Mouse (Mus musculus) ovary, postnatal 36 days (tissue): ENCODE measurements around the gene Sacs.
"Not testable (repeated sequence)": the region's sequence is repeated elsewhere in the genome, so short reads cannot be mapped to it uniquely, and the experiment has no call there.

Experiments
- DNase-seq: peaks from one replicate; pipeline ENCODE4 v3.0.0; 2022; ENCODE audit warnings: low spot score, mixed read lengths

Sacs gene

DNA sequence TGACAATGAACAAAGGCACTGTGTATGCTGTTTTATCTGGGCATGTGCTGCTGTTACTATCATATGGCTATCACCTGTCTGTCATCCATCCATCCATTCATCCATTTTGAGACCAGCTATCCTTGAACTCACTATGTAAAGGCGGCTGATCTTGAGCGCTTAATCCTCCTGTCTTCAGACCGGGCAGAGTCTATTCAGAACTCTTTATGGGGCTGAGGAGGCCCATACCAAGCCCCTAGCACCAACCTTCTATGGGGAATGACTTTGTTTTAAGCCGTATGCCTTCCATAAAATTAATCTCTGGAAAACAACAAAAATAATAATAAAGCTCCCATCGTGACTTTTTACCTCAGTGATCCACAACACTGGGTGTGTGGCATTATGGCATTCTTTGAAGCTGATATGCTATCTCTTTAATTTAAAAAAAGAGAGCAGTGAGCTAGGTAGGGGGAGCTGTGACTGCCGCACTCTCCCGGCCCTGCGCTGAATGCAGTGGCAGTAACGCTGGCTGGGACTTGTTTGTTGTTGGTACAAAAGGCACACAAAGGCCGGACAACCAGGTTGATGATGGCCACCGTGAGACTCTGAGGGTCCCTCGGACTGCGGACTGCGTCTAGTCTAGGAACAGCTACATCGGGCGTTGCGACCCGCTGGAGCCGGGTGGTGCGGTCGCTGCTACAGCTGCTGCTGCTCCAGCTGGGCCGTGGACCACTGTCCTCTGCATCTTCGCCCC is at the start of gene Sacs:
TSS of gene Sacs (plus strand) at position 464 of the 733 bp plus-strand sequence.
- DNase-seq: peak; percentile 6

DNA sequence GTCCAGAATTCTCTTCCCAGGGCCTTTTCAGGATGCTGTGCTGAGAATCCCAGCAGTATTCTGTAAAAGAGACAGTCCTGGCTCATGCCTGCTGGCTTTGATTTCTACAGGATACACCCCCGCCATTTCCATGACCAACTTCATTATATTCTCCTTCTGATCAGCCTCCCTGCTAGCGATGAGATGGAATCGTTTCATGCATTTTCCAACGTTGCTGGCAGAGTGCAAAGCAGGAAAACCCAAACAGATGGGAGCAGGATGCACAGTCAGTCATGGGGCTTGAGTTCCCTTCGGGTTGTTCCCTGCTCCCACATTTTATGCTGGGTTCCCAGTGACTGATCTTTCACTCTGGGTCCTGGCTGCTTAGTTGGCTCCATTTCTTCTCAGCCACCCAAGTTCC is 47.3 kb upstream of the Sacs start:
- no peak for DNase-seq

DNA sequence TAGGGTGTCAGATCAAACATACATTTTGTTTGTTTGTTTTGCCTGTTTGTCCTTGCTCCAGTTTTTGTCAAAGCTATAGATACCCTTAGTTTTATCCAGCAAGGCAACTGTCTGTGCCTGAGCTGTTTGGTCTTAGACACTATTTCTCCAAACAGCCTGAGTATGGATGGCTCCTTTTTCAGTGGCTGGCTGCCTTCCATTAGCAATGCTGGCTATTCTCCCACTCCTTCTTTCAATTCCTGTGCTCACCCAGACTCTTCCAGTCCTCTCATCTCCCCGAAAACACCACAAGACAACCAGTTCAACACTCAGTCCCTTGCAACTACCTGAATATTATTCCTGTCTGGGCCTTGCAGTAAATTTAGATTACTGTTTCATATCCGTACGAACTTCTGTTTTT is 46.2 kb upstream of the Sacs start:
- no peak for DNase-seq

DNA sequence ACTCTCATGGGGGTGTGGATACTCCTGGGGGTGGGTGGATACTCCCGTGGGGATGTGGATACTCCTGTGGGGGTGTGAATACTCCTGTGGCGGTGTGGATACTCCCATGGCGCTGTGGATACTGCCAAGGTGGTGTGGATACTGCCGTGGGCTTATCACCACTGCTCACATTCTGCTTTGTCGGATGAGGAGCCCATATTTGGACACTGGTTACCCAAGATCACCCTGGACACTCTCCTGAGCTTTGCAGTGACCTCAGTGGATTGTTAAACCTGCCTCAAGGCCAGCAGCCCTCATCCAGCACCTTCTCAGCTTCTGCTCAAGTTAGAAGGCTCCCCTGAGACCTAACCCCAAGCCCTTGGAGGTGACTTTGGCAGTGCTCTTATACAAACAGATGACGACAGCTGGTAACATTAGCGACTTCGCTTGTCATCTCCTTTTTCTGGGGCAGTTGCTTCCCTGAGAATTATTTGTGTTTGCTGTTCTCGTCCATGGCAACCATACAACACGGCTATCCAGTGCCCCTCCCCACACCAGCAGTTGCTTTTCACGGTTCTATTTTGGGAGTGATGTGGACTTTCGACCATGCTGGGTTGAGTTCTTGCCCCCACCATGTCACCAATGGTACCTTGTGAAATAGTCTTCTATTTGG is 40.2 kb upstream of the Sacs start:
- DNase-seq: no peak

DNA sequence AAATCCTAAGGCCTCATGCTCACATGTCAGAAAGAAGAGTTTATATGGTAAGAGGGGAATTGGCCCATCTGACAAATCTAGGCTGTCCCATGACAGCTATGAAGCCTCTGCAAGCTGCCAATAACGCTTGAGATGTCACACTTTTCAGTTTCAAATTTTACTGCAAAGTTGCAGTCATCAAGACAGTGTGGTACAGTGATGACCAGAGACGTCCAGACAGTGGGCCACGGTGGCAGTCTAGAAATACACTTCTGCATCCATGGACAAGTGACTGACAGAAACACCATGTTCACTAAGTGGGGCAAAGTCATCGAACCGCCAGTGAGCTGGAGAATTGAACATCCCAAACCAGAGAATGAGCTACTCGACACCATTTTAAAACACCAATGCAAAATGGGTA is 37.5 kb upstream of the Sacs start:
- no peak for DNase-seq

DNA sequence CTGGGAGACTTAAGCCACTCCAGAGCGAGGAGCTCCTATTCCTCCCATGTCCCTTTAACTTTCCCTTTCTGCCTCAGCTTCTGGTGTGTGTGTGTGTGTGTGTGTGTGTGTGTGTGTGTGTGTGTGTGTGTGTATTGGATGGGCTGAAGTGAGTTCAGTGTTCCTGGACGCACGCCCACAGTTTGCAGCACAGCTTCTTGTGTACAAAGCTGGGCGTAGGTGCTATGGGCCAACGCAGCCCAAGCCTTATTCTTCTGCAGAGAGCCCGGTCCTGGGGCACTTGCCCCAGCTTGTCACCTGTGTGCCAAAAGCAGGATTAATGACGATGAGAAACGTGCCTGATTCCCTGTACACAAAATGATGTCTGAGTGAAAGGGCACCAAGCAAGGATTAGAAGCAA is 31.9 kb upstream of the Sacs start:
- peak; percentile 16 for DNase-seq

DNA sequence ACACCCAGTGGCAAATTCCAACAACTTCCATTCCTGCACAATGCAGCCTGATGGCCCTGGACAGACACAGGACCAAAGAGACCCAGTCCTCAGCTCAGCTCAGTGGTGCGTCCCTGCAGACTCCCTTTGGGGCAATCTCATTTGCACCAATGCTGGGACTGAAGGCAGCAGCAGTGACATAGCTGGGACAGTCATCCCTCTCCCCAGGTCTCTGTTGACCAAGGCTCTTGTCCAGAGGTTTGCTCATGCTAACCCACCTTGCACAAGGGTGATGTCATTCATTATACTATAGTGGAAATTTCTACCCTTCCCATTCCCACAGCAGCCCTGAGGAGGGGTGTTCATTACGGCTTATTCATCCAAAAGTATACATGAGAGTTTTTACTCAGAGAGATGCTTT is 29.6 kb upstream of the Sacs start:
- DNase-seq: no peak

DNA sequence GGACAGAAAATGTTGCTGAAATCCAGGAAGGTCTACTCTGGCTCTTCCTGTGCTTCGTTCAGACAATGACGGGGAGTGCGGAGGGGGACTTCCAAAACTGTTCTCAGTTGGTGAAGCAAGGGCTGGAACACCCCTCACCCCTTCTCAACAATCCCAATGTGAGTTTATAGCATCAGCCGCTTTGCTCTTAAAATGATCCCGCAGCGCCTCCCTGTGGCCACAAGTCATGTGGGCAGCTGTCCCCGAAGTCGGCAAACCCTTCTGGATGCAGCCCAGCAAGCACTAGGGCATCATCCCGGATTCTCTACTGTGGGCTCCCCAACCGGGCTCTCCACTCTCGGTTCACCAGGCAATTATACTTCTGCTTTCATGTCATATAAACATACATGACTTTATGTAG is 25.9 kb upstream of the Sacs start:
- DNase-seq: peak; percentile 73

DNA sequence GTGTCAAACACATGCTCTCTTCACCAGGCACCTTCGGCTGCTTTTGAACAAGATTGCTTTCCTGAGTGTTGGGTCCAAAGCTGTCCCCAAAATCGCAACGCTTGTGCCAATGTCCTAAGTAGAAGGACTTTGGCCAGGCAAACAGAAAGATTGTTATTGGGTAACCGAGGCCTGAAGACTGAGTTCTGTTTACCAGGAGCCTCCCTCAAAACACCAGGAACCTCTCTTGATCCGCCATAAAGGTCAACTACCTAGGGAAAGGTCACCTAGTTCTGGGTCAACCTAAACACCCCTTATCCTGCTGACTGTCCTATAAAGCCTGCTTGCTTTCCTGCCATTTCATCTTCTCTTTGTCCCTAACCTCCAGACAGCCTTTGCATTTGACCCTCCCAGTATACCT is 13.5 kb upstream of the Sacs start:
- no peak for DNase-seq

DNA sequence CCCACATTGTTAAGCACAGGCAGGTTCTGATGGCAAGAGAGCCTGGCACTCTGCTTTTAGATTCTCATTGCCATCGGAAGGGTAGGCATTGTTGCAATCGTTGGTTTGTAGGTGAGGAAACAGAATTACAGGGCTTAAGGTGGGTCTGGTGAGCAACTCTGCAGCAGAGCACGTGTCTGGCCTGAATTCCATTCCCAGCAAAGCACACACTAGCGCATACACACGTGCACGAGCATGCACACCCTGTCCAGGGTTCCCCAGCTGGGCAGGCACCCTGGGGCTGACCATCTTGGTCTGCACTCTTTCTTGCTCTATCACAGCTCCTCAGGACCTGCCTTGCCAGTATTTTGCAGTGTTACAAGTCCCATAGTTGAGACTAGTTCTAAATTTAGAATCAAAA is 13.1 kb upstream of the Sacs start:
- DNase-seq: no peak

DNA sequence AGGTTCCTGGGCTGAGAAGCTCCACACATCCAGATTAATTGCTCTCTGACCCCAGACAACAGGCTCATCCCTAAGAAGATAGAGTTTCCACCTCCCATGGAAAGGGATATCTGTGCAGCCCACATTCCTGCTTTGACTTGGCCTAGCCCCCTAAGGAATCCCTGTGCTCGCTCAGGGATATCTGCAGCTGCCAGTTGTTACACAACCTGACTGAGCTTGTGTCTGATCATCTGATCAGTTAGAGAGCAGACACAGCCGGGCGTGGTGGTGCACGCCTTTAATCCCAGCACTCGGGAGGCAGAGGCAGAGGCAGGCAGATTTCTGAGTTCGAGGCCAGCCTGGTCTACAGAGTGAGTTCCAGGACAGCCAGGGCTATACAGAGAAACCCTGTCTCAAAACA is 10.9 kb upstream of the Sacs start:
- not testable (repeated sequence) for DNase-seq

DNA sequence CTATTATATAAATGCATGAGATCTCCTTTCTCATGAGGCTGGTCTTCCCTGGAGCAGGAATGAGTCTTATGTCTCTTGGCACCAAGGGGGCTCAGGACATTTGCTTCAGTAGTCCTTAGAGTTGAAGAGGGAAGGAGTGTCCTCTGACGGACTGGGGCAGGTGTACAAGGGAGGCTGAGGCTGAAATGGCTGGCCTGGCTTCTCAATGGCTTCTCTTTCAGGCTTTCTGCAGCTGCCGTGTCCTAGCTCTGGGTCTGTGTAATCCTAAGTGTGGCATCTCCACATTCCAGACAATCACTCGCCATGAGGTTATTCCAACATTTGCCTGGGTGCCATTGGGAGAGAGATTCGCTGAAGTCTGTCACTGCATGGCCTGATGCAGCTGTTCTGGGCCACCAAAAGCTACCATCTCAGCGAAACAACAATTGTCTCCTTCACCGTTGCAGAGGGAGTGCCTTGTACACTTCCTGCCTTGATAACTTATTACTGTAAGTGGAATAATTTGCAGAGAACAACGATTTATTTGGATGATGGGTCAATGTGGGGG is 9.2 kb upstream of the Sacs start:
- no peak for DNase-seq

DNA sequence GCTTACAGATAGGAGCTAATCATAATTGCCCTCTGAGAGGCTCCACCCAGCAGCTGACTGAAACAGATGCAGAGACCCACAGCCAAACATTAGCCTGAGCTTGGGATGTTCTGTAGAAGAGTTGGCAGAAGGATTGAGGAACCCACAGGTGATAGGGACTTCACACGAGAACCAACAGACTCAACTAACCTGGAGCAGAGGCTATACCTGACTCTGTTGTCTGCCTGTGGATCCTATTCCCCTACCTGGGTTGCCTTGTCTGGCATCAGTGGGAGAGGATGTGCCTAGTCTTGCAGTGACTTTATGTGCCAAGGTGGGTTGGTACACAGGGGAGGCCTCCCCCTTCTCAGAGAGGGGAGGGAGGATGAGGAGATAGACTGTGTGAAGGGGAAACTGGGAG is 5.7 kb upstream of the Sacs start:
- no peak for DNase-seq

DNA sequence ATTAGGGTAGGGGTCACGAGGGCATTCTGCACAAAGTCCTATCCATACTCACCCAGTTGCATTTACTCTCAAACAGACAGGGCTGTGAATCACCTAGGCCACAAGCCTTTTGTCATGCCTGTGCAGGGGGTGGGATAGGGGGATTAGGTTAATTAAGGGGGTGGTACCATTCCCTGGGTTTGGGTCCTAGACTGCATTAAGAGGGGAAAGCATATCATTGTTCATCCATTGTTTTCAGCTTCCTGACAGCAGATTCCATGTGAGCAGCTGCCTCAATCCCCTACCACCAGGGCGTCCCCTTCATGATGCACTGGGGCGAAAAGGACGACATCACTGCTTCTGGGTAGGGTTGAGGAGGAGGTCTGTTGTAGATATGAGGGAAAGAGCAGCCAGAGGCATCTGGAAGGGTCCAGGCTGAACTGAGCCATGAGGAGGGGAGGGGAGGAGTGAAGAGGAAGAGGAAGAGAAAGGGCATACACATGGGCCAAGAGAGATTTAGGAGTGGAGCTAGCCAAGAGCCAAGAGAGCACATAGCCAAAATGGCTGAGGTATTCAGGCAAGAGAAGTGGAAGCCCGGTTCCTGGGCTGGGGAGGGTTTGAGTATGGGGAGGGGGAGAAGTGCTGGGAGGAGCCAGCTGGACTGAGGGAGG is 3.8 kb upstream of the Sacs start:
- no peak for DNase-seq

DNA sequence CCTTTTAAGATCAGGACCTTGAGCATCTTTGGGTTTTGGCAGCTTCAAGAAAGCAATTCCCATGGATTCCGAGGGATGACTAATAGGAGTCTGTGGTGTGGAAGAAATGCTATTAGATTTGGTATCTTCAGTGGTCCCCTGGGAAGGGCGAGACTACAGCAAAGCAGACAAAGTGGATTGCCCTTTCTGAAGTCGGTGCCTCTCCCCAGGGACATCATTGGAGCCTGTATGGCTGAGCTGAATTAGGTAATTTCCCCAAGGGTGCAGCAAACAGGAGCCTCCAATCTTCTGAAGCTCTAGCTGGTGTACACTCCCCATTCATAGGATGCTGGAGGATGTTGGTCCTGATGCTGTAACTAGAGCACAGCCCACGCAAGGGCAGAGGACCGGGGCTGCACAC is 847 bp upstream of the Sacs start:
- no peak for DNase-seq

DNA sequence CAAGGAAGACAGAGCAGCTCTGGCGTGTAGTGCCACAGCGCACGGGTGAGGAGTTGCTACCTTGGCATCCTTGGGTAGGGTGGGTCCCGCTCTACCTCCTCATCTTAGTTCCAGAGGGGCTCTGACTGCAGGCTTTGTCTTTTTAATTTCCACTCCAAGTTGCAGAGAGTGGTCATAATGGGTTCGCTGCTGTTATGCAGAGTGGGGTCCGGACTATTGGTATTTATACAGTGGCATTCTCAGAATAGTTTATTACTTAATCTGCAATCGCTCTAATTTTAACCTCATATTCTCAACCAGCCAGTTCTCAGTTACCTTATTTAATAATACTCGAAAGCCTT is 440 bp downstream of the Sacs start:
- no peak for DNase-seq

DNA sequence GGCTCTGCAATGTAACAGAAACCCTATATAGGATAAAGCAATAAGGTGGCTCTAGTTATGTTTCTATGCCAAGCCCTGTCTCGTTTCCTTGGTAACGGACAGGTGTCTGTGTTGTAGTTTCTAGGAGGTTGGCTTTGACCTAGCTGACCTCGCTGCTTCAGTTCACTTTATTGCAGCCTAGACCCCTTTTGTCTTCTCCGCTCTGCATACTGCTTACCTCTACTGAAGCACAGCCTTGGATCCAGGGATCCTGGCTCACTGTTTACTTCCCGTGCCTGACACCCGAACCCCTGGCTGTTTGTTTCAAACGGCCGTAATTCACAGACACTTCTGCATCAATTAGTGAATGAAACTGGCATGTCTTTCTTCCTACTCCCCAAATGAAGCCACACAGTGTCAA is 5.1 kb downstream of the Sacs start:
- DNase-seq: no peak

DNA sequence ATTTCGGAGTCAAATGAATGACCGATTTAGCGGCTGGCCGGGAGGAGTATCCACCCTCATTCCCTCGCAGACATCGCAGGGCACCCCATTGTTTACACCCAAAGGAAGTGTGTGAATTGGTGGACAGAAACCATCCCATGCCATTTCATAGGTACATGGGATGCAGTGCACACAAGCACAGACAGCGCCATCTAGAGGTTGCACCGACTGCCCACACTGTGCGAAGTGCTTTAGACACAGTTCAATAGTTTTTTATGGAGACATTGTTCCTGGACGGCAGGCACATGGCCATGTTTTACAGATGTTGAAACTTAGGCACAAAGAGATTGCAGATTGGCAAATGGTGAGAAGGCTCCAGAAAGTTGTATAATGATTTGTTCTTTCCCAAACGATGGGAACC is 5.6 kb downstream of the Sacs start:
- DNase-seq: no peak

DNA sequence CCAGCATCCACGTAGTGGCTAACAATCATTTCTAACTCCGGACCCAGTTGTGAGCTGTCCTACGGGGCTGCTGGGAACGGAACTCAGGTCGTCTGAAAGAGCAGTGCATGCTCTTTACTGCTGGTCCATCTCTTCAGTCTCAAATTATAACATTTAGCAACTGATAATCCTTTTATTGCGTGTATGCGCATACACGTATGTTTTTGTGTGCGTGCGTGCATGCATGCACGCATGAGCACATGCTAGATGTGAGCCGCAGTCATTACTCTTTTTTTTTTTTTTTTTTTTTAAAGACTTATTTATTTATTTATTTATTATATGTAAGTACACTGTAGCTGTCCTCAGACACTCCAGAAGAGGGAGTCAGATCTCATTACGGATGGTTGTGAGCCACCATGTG is 12.2 kb downstream of the Sacs start:
- DNase-seq: not testable (repeated sequence)

DNA sequence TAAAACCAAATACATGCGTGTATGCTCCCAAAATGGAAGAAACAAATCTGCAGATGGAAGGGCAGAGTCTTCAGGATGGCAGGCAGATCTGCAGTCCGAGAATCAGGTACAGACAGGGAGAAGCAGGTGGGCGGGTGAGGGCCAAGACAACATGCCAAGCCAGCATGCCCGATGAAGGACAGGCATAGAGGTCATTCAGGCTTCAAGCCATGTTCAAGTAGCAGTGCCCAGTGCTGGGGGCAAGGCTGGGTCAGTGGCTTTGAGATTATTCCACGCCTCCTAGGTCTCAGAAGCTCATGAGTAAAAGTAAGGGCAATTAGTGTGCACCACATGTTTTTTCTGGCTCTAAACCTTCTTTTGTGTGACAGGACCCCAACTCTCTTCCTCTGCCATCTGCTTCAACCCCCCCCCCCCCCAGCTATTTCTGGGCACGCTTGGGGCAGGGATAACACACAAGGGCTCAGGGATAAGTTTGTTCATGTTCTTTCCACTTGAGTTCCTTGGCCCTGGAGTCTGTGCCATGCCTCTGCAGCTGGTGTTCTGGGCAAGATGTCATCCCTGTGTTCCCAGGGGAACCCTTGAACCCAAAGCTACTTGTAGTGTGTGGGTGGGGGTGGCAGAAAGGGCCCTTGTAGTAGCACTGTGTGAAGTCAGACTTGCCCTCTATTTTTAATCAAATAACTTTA is 16.8 kb downstream of the Sacs start:
- DNase-seq: no peak

DNA sequence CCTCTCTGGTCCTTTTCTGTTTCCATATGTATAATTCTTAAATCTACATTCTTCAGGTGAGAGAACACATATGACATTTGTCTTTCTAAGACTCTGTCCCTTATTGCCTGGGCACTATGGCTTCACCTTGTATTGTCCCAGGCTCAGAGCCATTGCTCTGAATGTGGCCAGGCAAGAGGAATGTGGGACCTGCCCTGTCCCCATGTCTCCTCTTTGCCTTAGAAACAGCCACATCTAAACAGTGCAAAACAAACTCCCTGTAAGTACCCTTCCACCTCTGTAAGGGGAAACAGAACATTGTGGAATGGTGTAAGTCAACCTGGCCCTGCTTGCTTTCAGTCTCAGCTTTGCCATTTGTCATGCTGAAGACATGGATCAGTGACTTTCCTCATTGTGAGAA is 17.4 kb downstream of the Sacs start:
- no peak for DNase-seq

DNA sequence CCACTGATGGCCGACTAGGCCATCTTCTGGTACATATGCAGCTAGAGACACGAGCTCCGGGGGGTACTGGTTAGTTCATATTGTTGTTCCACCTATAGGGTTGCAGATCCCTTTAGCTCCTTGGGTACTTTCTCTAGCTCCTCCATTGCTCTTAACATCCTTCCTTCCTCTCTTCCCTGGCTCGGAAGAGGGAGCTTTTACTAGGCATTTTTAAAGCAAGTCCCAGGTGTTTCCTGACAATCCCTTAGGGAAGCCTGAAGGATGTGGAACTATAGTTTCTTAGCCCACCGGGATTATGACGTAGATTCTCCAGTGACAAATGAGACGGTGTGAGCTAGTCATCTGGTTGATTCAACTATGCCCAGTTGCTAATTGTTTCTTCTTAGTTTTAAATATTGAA is 19.2 kb downstream of the Sacs start:
- not testable (repeated sequence) for DNase-seq

DNA sequence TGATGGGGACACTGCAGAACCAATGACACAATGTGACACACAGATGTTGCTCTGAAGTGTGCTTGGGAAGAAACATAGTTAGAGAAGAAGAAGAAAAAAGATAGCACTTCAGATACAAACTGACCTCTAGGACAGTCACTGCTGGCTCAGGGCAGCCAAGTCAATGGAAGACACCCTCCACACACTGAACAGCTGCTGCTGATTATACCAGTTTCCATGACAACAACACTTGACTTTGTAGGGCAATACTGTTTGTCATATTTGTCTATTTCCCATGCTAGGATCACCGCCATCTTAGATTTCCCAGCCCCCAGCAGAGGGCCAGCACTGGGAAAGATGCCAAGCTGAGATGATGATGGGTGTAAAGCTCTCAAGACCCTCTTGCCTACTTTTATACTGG is 22.7 kb downstream of the Sacs start:
- no peak for DNase-seq
